Mouse (Mus musculus) cerebellum, postnatal 4 days (tissue): ENCODE data around the gene Hyal1.
"Not testable (repeated sequence)": the region's sequence is repeated elsewhere in the genome, so short reads cannot be mapped to it uniquely, and the experiment has no call there.

Source experiments
- DNase-seq, 2 experiments: peaks; one replicate each; pipeline ENCODE4 v3.0.0; 2022; ENCODE audit warnings: low spot score in 2 of 2, mixed read lengths in 1 of 2

Hyal1 gene

GRCm38 (mm10) chr9:107571534-107572326 lies 5.0 kb upstream of the Hyal1 start:
- DNase-seq = no peak

- no peak for DNase-seq
These were observed 4.4 kb upstream of the Hyal1 start for GRCm38 (mm10) chr9:107572327-107572662.

- not testable (repeated sequence) for DNase-seq
These were observed 3.0 kb upstream of the Hyal1 start for GRCm38 (mm10) chr9:107573774-107574173.

GRCm38 (mm10) chr9:107575579-107576356 lies 959 bp upstream of the Hyal1 start:
- DNase-seq = no peak

GRCm38 (mm10) chr9:107577871-107578270 lies 1.1 kb downstream of the Hyal1 start:
- DNase-seq = no peak

- DNase-seq = no peak
These were observed 1.9 kb downstream of the Hyal1 start, which contains the start of gene Naa80 for GRCm38 (mm10) chr9:107578587-107578986. Gene Naa80, plus strand, starts transcription at chr9:107578887.

- DNase-seq = no peak
These were observed 2.5 kb downstream of the Hyal1 start for GRCm38 (mm10) chr9:107579023-107579900.

GRCm38 (mm10) chr9:107580501-107581317 lies 4.0 kb downstream of the Hyal1 start, which contains the start of gene Hyal3:
Gene Hyal3, plus strand, starts transcription at chr9:107580818.
- DNase-seq = peak; percentile 59 to 79

- DNase-seq = no peak
These were observed 4.9 kb downstream of the Hyal1 start for GRCm38 (mm10) chr9:107581584-107581983.

GRCm38 (mm10) chr9:107582509-107583062 lies 5.9 kb downstream of the Hyal1 start:
- DNase-seq = no peak

GRCm38 (mm10) chr9:107583174-107583573 lies 6.4 kb downstream of the Hyal1 start:
- DNase-seq = no peak

- DNase-seq = no peak
These were observed 9.8 kb downstream of the Hyal1 start for GRCm38 (mm10) chr9:107586504-107586903.

GRCm38 (mm10) chr9:107586974-107587832 lies 10.5 kb downstream of the Hyal1 start, which contains the start of gene Ifrd2:
Gene Ifrd2, plus strand, starts transcription at chr9:107587642.
- DNase-seq = peak; percentile 88 to 93

GRCm38 (mm10) chr9:107587833-107588639 lies 11.3 kb downstream of the Hyal1 start:
- DNase-seq = no peak

- no peak for DNase-seq
These were observed 13.5 kb downstream of the Hyal1 start for GRCm38 (mm10) chr9:107590058-107590772.

- no peak for DNase-seq
These were observed 14.0 kb downstream of the Hyal1 start for GRCm38 (mm10) chr9:107590773-107591060.

- peak in 1 of 2 experiments; percentile 57 for DNase-seq
These were observed 16.6 kb downstream of the Hyal1 start for GRCm38 (mm10) chr9:107593101-107593976.
